Mouse (Mus musculus): ENCODE measurements around the gene Pygb.

DNA sequence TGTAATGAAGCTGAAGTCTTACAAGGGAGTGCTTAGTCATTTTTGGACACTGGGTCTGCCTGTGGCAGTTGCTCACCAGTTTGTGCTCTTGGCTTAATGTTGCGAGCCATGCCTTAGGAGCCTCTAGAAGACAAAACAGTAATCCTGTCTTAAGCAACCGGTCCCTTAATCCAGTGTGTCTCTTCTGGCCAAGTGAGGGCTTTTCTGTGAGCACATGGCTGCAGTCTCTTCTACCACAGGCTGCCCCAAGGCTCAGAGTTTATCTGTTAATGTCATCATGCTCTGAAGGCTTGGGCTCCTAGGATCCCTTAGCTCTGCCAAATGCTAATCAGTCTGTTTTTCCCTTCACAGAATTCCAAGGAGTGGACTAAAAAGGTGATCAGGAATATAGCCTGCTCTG, 43.5 kb downstream of the Pygb start:
- TF ChIP-seq EP300 (IDR thresholded peaks at IDR 0.05; ENCODE audit: insufficient read depth, low read depth, low read length) (no peak), POLR2A (IDR thresholded peaks at IDR 0.05; ENCODE audit: insufficient read depth, low read length) (no peak)

Data from ES-Bruce4 (cell line).